Mouse (Mus musculus) hindbrain, embryonic 16.5 days (tissue): ENCODE measurements around the gene Atg7. TPM values are rescaled to one million over a fixed set of nuclear protein-coding genes. Genes with fewer than 3 reads are reported as not detected.
A peak's percentile ranks its signal among the peaks of the same experiment; 100 is the strongest.

ENCODE experiments used
- ATAC-seq: fragments of 200-750 bp; cut with Nextera tagmentation; 2 replicates; pipeline ENCODE4 v1.8.0; 2017; ENCODE audit warnings: moderate TSS enrichment, moderate library complexity
- H3K27ac ChIP-seq: fragments of 300-500 bp; sonication (generic); 2 replicates; pipeline ENCODE4 v1.5.1; 2014; ENCODE audit warnings: low read depth, mild to moderate bottlenecking, control low read depth, low read length, moderate library complexity
- H3K27me3 ChIP-seq: fragments of 300-500 bp; sonication (generic); replicated peaks from 2 replicates; pipeline ENCODE4 v1.6.1; 2014; ENCODE audit warnings: low read length; ENCODE audit not compliant: control insufficient read depth, insufficient read depth
- H3K36me3 ChIP-seq: fragments of 300-500 bp; sonication (generic); 2 replicates; pipeline ENCODE4 v1.6.1; 2014; ENCODE audit warnings: mild to moderate bottlenecking, low read length, moderate library complexity, mixed read lengths; ENCODE audit not compliant: control insufficient read depth, insufficient read depth
- H3K4me1 ChIP-seq: fragments of 300-500 bp; sonication (generic); 2 replicates; pipeline ENCODE4 v1.6.1; 2014; ENCODE audit warnings: low read depth, low read length; ENCODE audit not compliant: control insufficient read depth, insufficient read depth
- H3K4me2 ChIP-seq: fragments of 300-500 bp; sonication (generic); 2 replicates; pipeline ENCODE4 v1.6.1; 2014; ENCODE audit warnings: mild to moderate bottlenecking, low read length, control low read depth, moderate library complexity
- H3K4me3 ChIP-seq: fragments of 300-500 bp; sonication (generic); 2 replicates; pipeline ENCODE4 v1.5.1; 2014; ENCODE audit warnings: mild to moderate bottlenecking, low read length, control low read depth, moderate library complexity
- H3K9ac ChIP-seq: fragments of 300-500 bp; sonication (generic); 2 replicates; pipeline ENCODE4 v1.6.1; 2014; ENCODE audit warnings: low read depth, mild to moderate bottlenecking, control low read depth, low read length, moderate library complexity
- H3K9me3 ChIP-seq: fragments of 300-500 bp; sonication (generic); 2 replicates; pipeline ENCODE4 v1.6.1; 2014; ENCODE audit warnings: mild to moderate bottlenecking, low read length, moderate library complexity; ENCODE audit not compliant: control insufficient read depth
- WGBS: fragments of 180-500 bp; shearing (Covaris S2); extraction: QIAGEN DNeasy Blood & Tissue Kit; methylation state at CpG from one replicate; pipeline ENCODE4 v1.1.7; 2014; 5-methylcytosine and 5-hydroxymethylcytosine counted together
- polyA plus RNA-seq: library from polyadenylated mRNA; unstranded; fragments of >200 nt; fragmentation: Nextera tagmentation; extraction: Ambion mirVana; gene quantifications from 2 replicates; pipeline ENCODE4 v1.2.1, GENCODE M21; 2015

The Atg7 gene
- polyA plus RNA-seq, 1 experiment from 2014 or later, result 18.0 TPM

DNA sequence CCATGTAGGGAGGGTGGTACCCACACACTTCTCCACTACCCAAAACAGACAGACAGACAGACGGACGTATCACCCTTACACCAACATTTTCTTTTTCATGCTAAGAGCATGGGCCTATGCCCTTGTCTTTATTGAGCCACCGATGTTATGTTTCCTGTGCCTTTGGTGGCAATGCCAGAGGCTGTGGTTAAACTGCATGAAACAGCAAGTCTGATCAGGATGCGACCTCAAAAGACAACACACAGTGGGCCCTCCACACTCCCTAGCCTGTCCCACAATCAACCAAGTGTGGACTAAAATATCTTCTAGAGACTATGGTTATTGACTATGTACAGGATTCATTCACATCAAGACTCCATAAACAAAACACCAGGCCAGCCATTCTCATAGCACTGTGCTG lies 256.1 kb downstream of the Atg7 start:
- no peak for ATAC-seq
- 0 out of 2 replicates have a peak overlapping the region, but pooled peaks have one; percentile 16 for H3K27ac ChIP-seq
- H3K9ac ChIP-seq, result no peak overlapping the region
- 96% methylated on average over 4 of the region's 4 CpGs for WGBS
- H3K9me3 ChIP-seq, result no peaks in the 10 kb centered on the region
- H3K36me3 ChIP-seq, result no peaks in the 10 kb centered on the region
- H3K4me3 ChIP-seq, result no peak overlapping the region
- H3K4me1 ChIP-seq, result peaks cover 45% of the 10 kb centered on the region
- no peak overlapping the region for H3K4me2 ChIP-seq
- no peaks in the 10 kb centered on the region for H3K27me3 ChIP-seq

- no peak for ATAC-seq
- Histone ChIP-seq H3K9me3 (no peaks in the 10 kb centered on the region), H3K27ac (peak overlapping the region; percentile 56), H3K36me3 (no peaks in the 10 kb centered on the region), H3K4me3 (no peak overlapping the region), H3K4me1 (peaks cover 45% of the 10 kb centered on the region), H3K9ac (no peak overlapping the region), H3K4me2 (peak overlapping the region; percentile 24), H3K27me3 (no peaks in the 10 kb centered on the region)
- 45% methylated on average over 7 of the region's 7 CpGs for WGBS
Observed at GRCm38 (mm10) chr6:114899652-114900051, 256.8 kb downstream of the Atg7 start.

DNA sequence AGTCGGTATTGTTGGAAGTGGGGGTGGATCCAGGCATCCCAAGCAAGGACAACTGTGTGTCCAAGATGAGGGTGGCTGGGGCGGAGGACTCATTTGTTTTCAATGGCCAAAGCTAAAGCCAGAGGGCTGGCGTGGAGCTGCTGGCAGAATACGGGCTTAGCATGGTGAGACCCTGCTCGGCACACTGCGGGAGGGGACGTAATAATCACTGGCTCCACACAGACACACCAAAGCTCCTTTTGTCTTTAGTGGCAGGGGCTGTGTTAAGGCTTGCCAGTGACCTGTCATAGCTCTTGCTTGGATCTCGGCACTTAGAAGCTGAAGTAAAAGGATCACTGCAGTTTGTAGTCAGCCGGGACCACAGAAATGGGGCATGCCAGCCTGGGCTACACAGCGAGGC lies 257.3 kb downstream of the Atg7 start:
- peak overlapping the region; percentile 29; the same call in 1 of the 2 replicates for H3K9ac ChIP-seq
- no peaks in the 10 kb centered on the region for H3K36me3 ChIP-seq
- H3K4me2 ChIP-seq, result peak overlapping the region; percentile 24
- H3K4me3 ChIP-seq, result no peak overlapping the region
- H3K4me1 ChIP-seq, result peaks cover 45% of the 10 kb centered on the region
- 24% methylated on average over 10 of the region's 10 CpGs for WGBS
- ATAC-seq, result peak; percentile 71
- H3K9me3 ChIP-seq, result no peaks in the 10 kb centered on the region
- H3K27me3 ChIP-seq, result no peaks in the 10 kb centered on the region
- peak overlapping the region; percentile 56 for H3K27ac ChIP-seq

DNA sequence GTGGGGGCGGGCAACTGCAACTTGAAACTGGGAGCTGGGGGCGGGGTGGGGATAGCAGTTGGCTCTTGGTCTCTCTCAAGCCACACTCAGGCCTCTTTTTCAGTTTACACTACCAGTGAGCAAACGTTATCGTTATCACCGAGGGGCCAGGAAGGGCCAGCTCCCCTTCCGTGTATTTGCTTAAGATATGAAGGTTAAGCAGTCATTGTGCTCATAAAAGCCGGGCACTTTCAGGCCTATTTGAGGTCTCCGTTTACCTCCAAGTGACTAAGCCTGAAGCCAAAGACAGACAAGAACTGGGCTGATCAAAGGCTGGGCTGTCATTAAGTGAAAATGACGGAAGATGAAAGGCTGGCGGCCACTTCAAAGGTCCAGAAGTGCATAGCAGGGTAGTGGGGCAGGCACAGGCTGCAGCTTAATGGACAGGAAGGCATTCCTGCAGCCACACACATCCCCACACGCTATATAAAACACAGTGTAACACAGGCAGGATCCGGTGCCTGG lies 258.5 kb downstream of the Atg7 start:
- no peaks in the 10 kb centered on the region for H3K9me3 ChIP-seq
- WGBS, result 15% methylated on average over 12 of the region's 12 CpGs
- H3K27ac ChIP-seq, result peak overlapping the region; percentile 54
- peaks cover 47% of the 10 kb centered on the region for H3K4me1 ChIP-seq
- peak overlapping the region; percentile 16; the same call in 1 of the 2 replicates for H3K4me2 ChIP-seq
- no peaks in the 10 kb centered on the region for H3K36me3 ChIP-seq
- H3K9ac ChIP-seq, result no peak overlapping the region
- no peaks in the 10 kb centered on the region for H3K27me3 ChIP-seq
- ATAC-seq, result 0 out of 2 replicates have a peak, but pooled peaks have one; percentile 26
- H3K4me3 ChIP-seq, result no peak overlapping the region

DNA sequence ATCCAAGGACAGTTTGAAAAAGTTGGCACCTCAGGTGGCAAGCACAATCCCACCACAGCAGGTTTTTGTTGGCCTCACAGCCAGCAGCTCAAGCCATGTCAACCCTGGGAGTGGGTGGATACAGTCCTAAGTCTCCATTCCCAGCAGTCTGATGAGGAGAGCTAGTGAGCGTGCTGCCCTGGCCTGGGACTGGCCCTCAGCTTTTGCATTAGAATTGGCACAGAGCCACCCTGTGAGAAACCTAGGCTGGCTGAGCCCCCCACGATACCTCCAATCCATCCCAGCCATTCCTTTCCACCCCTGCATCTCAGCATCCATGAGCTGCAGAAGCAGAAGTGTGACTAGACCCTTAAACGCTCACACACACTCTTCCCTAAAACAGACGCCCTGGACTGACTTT lies 259.0 kb downstream of the Atg7 start:
- Histone ChIP-seq H3K9ac (no peak overlapping the region), H3K4me3 (no peak overlapping the region), H3K9me3 (no peaks in the 10 kb centered on the region), H3K4me2 (no peak overlapping the region), H3K36me3 (no peaks in the 10 kb centered on the region), H3K4me1 (peaks cover 47% of the 10 kb centered on the region), H3K27me3 (no peaks in the 10 kb centered on the region), H3K27ac (peak overlapping the region; percentile 17; the same call in 1 of the 2 replicates)
- WGBS, result 24% methylated on average over 4 of the region's 4 CpGs
- ATAC-seq, result no peak

GRCm38 (mm10) chr6:114904233-114904632 lies 261.3 kb downstream of the Atg7 start:
- Histone ChIP-seq H3K36me3 (no peaks in the 10 kb centered on the region), H3K9ac (no peak overlapping the region), H3K27me3 (no peaks in the 10 kb centered on the region), H3K4me1 (peaks cover 44% of the 10 kb centered on the region), H3K4me2 (no peak overlapping the region), H3K9me3 (no peaks in the 10 kb centered on the region), H3K27ac (no peak overlapping the region), H3K4me3 (no peak overlapping the region)
- no peak for ATAC-seq
- 77% methylated on average over 6 of the region's 6 CpGs for WGBS

GRCm38 (mm10) chr6:114904818-114905217 lies 261.9 kb downstream of the Atg7 start:
- Histone ChIP-seq H3K27ac (no peak overlapping the region), H3K4me1 (peaks cover 38% of the 10 kb centered on the region), H3K9ac (no peak overlapping the region), H3K4me3 (no peak overlapping the region), H3K4me2 (no peak overlapping the region), H3K36me3 (no peaks in the 10 kb centered on the region), H3K27me3 (no peaks in the 10 kb centered on the region), H3K9me3 (no peaks in the 10 kb centered on the region)
- ATAC-seq, result no peak
- 89% methylated on average over 3 of the region's 3 CpGs for WGBS

DNA sequence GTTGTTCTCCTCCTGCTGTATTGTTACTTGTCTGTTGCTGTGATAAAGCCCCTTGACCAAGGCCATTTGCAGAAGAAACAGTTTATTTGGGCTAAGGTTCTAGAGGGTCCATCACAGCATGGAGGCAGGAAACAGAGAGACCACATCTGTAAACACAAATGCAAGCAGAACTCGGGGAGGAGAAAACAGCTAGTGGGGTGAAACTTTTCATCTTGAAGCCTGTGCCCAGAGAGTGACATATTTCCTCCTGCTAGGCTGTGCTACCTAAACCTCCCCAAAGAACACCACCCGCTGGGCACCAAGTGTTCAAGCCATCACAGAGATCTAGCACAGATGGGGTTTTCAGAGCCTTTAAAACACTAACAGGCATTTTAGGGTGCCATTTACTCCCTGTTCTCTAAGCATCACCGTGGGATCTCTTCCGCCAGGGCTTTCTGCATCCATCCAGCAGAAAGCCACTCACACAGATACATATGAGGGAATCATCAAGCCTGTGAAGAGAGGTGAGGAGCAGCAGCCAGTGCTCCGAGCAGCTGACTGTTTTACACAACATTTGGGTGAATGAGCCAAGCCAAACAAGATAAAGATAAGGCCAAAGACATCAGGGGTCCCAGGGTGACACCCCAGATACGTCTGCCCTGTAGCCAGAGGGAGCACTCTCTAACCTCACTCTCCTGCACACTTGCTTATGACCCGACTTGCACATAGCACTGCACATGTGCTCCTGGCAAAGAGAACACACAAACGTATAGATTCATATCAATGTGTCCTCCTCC lies 262.5 kb downstream of the Atg7 start:
- no peaks in the 10 kb centered on the region for H3K27me3 ChIP-seq
- WGBS, result 75% methylated on average over 8 of the region's 8 CpGs
- no peak overlapping the region for H3K4me3 ChIP-seq
- no peak overlapping the region for H3K9ac ChIP-seq
- H3K27ac ChIP-seq, result no peak overlapping the region
- ATAC-seq, result no peak
- H3K4me2 ChIP-seq, result no peak overlapping the region
- peaks cover 32% of the 10 kb centered on the region for H3K4me1 ChIP-seq
- no peaks in the 10 kb centered on the region for H3K36me3 ChIP-seq
- no peaks in the 10 kb centered on the region for H3K9me3 ChIP-seq

GRCm38 (mm10) chr6:114906209-114906608 lies 263.3 kb downstream of the Atg7 start:
- H3K4me3 ChIP-seq, result no peak overlapping the region
- no peak overlapping the region for H3K4me2 ChIP-seq
- H3K27me3 ChIP-seq, result no peaks in the 10 kb centered on the region
- peaks cover 27% of the 10 kb centered on the region for H3K4me1 ChIP-seq
- no peak overlapping the region for H3K9ac ChIP-seq
- 75% methylated on average over 5 of the region's 5 CpGs for WGBS
- no peak overlapping the region for H3K27ac ChIP-seq
- no peak for ATAC-seq
- no peaks in the 10 kb centered on the region for H3K36me3 ChIP-seq
- H3K9me3 ChIP-seq, result no peaks in the 10 kb centered on the region
